Mouse (Mus musculus): ENCODE data around the gene Zfp74.

Zfp74 gene

GRCm38 (mm10) chr7:29943720-29944119 is 10.2 kb downstream of the Zfp74 start:
- no peak for DNase-seq

DNA sequence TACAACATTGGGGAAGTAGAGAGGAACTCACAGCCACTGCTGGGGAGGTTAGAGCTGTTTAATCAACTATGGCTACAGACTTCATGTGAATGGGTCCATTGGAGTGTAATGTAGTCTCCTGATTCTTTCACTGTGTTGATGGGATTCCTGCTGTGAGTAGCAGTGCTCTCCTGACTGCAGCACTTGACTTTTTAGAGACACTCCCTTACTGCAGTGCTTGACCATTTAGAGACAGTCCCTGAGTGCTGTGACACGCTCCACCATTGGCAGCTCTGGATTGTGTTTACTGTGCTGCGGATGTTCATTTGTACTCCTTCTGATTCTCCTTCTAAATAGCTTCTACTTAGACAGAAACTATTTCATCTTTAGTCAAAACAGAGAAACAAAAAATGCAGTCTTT is 11.1 kb downstream of the Zfp74 start:
- no peak for DNase-seq

GRCm38 (mm10) chr7:29941027-29941426 is 12.9 kb downstream of the Zfp74 start:
- DNase-seq, result no peak

DNA sequence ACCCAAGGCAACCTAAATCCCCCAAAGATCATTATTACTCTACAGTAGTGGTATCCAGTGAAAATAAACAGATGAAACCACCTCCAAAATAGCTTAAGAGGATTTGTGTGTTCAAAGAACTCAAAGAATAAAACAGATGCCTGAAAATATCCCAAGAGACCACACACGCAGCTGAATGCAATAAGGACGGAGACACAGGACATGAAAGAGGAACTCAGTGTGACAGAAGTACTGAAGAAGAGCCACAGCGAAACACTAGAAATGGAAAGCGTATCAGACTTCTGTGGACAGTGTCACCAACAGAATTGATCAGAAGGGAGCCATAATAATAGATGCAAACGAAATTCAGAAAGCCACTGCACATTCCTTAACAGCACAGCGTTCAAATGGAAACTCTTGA is 15.0 kb downstream of the Zfp74 start:
- no peak for DNase-seq

DNA sequence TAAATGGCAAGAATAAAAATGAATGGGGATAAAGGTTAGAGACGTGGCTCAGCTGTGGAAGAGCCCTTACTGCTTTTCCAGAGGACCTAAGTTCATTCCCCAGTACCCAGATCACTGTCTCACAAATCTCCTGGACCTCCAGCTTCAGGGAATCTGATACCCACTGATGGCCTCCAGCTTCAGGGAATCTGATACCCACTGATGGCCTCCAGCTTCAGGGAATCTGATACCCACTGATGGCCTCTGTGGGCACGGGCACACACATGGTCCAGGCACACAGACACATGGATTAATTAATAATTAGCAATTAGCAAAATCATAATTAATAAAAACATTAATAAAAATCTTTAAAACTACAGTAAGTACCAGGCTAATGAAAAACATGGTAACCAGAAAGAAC is 31.1 kb downstream of the Zfp74 start:
- no peak for DNase-seq

DNA sequence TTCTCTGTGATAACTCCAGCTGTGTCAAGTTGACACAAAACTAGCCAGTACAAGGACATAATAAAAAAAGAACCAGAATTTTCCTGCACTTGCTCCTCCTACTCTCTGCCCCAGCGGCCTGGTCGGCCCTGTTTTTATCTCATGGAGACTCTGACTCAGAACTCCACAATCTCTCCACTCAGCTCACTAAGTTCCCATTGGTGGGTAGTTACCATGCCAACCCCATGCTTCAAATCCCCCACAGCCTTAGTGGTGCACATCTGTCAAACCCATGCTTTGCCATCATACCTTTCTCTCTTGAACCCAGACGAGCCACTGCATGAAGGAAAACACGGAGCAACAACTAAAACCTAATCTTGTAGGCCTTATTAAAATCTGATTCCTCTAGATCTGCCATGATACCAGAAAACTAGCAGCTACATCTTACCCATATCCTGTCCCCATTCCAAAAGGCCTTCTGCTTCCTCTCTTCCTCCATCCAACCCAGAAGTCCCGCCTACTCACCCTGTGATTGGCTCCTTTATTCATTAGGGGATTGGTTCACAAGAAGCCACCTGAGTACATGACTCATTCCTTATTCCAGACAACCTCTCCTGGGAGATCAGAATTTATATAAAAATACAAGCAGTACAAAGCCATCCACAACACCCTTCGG is 32.3 kb downstream of the Zfp74 start:
- DNase-seq, result no peak

GRCm38 (mm10) chr7:29918062-29918453 is 35.8 kb downstream of the Zfp74 start:
- DNase-seq, result no peak

- DNase-seq, result no peak
Measured at GRCm38 (mm10) chr7:29917371-29918061, 36.4 kb downstream of the Zfp74 start.

- no peak for DNase-seq
Measured at GRCm38 (mm10) chr7:29912172-29912571, 41.7 kb downstream of the Zfp74 start.

GRCm38 (mm10) chr7:29910252-29910651 is 43.6 kb downstream of the Zfp74 start:
- DNase-seq, result no peak

DNA sequence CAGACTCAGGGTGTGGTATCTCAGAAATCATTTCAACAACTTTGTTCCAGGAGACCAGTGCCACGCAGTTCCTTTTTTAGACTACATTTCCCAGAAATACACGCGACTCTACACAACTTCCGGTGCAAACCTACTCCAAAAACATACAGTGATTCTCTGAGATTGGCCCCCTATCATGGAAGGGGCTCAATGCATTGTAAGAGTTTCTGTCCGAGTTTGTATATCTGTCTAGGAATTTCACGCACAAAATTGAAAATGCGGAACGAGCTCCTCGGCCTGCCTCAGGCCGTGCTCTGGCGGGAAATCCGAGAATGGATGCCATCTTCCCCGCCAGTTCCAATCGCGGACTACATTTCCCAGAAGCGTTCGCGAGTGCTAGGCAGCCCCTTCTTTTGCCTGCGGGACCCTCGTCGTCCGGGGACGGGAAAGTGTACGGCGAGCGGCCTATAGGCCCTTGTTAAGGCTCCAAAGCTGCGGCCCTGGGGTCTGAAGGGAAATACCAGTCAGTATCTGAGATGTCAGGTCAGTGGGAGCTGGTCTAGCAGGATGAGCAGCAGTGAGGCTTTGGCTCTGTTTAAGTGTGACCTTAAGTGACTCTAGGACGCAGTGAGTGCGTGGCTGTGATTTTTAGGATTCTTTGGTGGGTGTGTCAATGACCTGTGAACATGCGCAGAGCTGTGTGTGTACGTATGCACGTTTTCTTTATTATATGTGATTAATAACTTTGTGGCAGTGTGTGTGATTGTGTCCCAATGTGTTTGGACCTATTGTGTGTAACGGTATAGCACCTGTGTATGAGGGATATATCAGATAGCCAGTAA is 45.5 kb downstream of the Zfp74 start, which contains the start of gene Zfp383:
Gene Zfp383 (plus strand): TSS at position 94 of the 821 bp plus-strand sequence.
- DNase-seq, result peak; percentile 90

DNA sequence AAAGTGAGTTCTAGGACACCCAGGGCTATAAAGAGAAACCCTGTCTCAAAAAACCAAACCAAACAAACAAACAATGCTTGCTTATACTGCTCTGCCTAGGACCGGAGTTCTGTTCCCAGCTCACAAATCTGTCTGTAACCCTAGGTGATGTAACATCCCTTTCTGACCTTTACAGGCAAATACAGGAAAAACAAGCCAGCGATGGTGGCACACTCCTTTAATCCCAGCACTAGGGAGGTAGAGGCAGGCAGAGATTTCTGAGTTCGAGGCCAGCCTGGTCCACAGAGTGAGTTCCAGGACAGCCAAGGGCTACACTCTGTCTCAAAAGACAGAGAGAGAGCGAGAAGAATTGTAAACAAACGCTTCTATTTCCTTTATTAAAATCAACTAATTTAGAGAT is 46.7 kb downstream of the Zfp74 start:
- DNase-seq, result no peak

- DNase-seq, result peak; percentile 23
Measured at GRCm38 (mm10) chr7:29906682-29907058, 47.2 kb downstream of the Zfp74 start.

GRCm38 (mm10) chr7:29905966-29906681 is 47.8 kb downstream of the Zfp74 start, which contains the start of gene Zfp27:
Gene Zfp27 (minus strand): TSS chr7:29906572.
- DNase-seq, result peak; percentile 83

DNA sequence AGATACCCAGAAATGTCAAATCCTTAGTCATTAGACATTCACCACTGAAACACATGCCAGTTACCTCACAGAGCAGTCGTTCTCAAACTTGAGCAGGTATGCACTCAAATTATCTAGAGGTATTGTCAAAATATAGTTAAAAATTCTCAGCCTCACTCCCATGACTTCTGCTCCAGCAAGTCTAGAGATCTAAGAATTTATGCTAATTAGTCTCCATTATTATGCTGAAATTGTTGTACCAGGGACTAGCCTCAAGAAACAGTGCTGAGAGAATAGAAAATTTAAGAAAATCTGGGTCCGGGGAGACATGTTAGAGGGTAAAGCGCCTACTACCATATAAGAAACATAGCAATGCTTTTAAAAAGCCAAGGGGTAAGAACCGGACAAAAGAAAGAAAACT is 49.8 kb downstream of the Zfp74 start:
- no peak for DNase-seq

DNA sequence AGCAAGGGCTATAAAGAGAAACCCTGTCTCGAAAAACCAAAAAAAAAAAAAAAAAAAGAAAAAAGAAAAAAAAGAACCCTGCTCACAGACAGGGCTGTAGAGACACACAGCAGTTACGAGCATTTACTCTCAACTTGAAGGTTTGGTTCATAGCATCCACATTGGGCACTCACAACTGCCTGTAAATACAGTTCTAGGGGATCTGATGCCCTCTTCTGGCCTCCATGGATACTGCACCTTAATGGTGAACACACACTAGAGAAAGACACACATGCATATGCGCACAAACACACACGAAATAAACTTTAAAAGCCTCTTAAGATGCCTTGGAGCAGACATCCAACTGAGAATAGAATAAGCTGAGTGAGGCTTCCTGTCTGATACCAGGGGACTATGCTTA is 55.5 kb downstream of the Zfp74 start:
- DNase-seq, result no peak

- no peak for DNase-seq
Measured at GRCm38 (mm10) chr7:29892756-29893155, 61.1 kb downstream of the Zfp74 start.

- DNase-seq, result no peak
Measured at GRCm38 (mm10) chr7:29890501-29890900, 63.4 kb downstream of the Zfp74 start.

- no peak for DNase-seq
Measured at GRCm38 (mm10) chr7:29880916-29881315, 73.0 kb downstream of the Zfp74 start.
